Mouse (Mus musculus) liver, postnatal 0 days (tissue): ENCODE data around the gene Ipo8. TPM values are rescaled to one million over a fixed set of nuclear protein-coding genes. Genes with fewer than 3 reads are reported as not detected.

Experiments used
- ATAC-seq: fragments of 200-750 bp; cut with Nextera tagmentation; 2 replicates; pipeline ENCODE4 v1.8.0; 2017; ENCODE audit warnings: mild to moderate bottlenecking, moderate library complexity
- DNase-seq: peaks from one replicate; pipeline ENCODE4 v3.0.0-alpha.2; 2016
- H3K27ac ChIP-seq: fragments of 300-500 bp; sonication (generic); 2 replicates; pipeline ENCODE4 v1.5.1; 2014; ENCODE audit warnings: antibody characterized with exemption, moderate library complexity, mild to moderate bottlenecking, low read depth
- H3K27me3 ChIP-seq: fragments of 300-500 bp; sonication (generic); 2 replicates; pipeline ENCODE4 v1.6.1; 2014; ENCODE audit warnings: low read length, control low read depth, mixed read lengths; ENCODE audit not compliant: insufficient read depth
- H3K36me3 ChIP-seq: fragments of 300-500 bp; sonication (generic); replicated peaks from 2 replicates; pipeline ENCODE4 v1.6.1; 2014; ENCODE audit warnings: mild to moderate bottlenecking, control low read depth, low read length, moderate library complexity, mixed read lengths; ENCODE audit not compliant: insufficient read depth
- H3K4me1 ChIP-seq: fragments of 300-500 bp; sonication (generic); 2 replicates; pipeline ENCODE4 v1.6.1; 2014; ENCODE audit warnings: antibody characterized with exemption, mild to moderate bottlenecking, control low read depth; ENCODE audit not compliant: insufficient read depth
- H3K4me2 ChIP-seq: fragments of 300-500 bp; sonication (generic); 2 replicates; pipeline ENCODE4 v1.6.1; 2014; ENCODE audit warnings: low read depth, mild to moderate bottlenecking, low read length, moderate library complexity, mixed read lengths
- H3K4me3 ChIP-seq: fragments of 300-500 bp; sonication (generic); 2 replicates; pipeline ENCODE4 v1.5.1; 2014; ENCODE audit warnings: low read depth, low read length
- H3K9ac ChIP-seq: fragments of 300-500 bp; sonication (generic); replicated peaks from 2 replicates; pipeline ENCODE4 v1.6.1; 2014; ENCODE audit warnings: mild to moderate bottlenecking, moderate library complexity
- H3K9me3 ChIP-seq: fragments of 300-500 bp; sonication (generic); 2 replicates; pipeline ENCODE4 v1.6.1; 2016; ENCODE audit warnings: mild to moderate bottlenecking, control low read depth, low read length, mixed read lengths
- CTCF ChIP-seq: sonication (generic); IDR thresholded peaks from 2 replicates; pipeline ENCODE4 v1.5.1; 2016; ENCODE audit warnings: antibody characterized with exemption, low read depth
- EP300 ChIP-seq: IDR thresholded peaks from 2 replicates; pipeline ENCODE4 v1.6.1; 2016; ENCODE audit warnings: antibody characterized with exemption, low read depth, mild to moderate bottlenecking
- WGBS: fragments of 180-500 bp; shearing (Covaris S2); extraction: QIAGEN DNeasy Blood & Tissue Kit; methylation state at CpG from one replicate; pipeline ENCODE4 v1.1.7; 2014; ENCODE audit not compliant: insufficient replicate concordance; 5-methylcytosine and 5-hydroxymethylcytosine counted together
- polyA plus RNA-seq: library from polyadenylated mRNA; unstranded; fragments of >200 nt; fragmentation: Nextera tagmentation; extraction: Ambion mirVana; gene quantifications from 2 replicates; pipeline ENCODE4 v1.2.1, GENCODE M21; 2015

The Ipo8 gene
- 6.1 and 7.4 TPM in 2 replicates for polyA plus RNA-seq

GRCm38 (mm10) chr6:148830748-148831727 lies at the start of gene Ipo8:
TSS of gene Ipo8 (minus strand) at chr6:148831467.
- Histone ChIP-seq H3K27me3 (no peaks in the 10 kb centered on the region), H3K4me2 (peak within 1 kb of the TSS; percentile 90), H3K36me3 (no peaks in the 10 kb centered on the region), H3K4me3 (peak within 1 kb of the TSS; percentile 75), H3K27ac (peak within 1 kb of the TSS; percentile 37), H3K9ac (peak within 1 kb of the TSS; percentile 66), H3K9me3 (no peaks in the 10 kb centered on the region), H3K4me1 (peaks cover 8% of the 10 kb centered on the region)
- TF ChIP-seq EP300 (no peak), CTCF (peak; percentile 32; the same call in 1 of the 2 replicates)
- under 1% methylated on average over 45 of the region's 47 CpGs for WGBS
- ATAC-seq (peak; percentile 98), DNase-seq (peak; percentile 89)

DNA sequence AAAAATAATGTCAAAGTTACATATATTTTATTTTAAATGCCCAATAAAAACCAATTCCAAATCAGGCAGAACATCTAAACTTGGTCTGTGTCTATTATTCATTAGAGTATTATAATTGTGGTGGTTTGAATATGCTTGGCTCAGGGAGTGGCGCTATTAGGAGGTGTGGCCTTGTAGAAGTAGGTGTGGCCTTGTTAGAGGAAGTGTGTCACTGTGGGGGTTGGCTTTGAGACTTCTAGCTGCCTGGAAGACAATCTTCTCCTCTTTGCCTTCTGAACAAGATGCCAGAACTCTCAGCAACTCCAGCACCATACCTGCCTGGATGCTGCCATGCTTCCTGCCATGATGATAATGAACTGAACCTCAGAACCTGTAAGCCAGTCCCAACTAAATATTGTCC lies 42.6 kb upstream of the Ipo8 start:
- ATAC-seq = no peak
- no peak for DNase-seq
- no peak for TF ChIP-seq EP300
- TF ChIP-seq CTCF = no peak
- no peak overlapping the region for H3K27ac ChIP-seq
- H3K27me3 ChIP-seq = no peaks in the 10 kb centered on the region
- no peak overlapping the region for H3K9ac ChIP-seq
- no peaks in the 10 kb centered on the region for H3K9me3 ChIP-seq
- WGBS = 84% methylated on average over 1 of the region's 1 CpGs
- no peak overlapping the region for H3K4me2 ChIP-seq
- no peak overlapping the region for H3K4me3 ChIP-seq
- H3K36me3 ChIP-seq = no peaks in the 10 kb centered on the region
- no peaks in the 10 kb centered on the region for H3K4me1 ChIP-seq

- no peaks in the 10 kb centered on the region for H3K4me1 ChIP-seq
- no peak overlapping the region for H3K27ac ChIP-seq
- H3K9ac ChIP-seq = no peak overlapping the region
- DNase-seq = no peak
- no peak overlapping the region for H3K4me2 ChIP-seq
- TF ChIP-seq CTCF = no peak
- no peak for TF ChIP-seq EP300
- no peak for ATAC-seq
- H3K4me3 ChIP-seq = no peak overlapping the region
- no peaks in the 10 kb centered on the region for H3K9me3 ChIP-seq
- no peaks in the 10 kb centered on the region for H3K27me3 ChIP-seq
- H3K36me3 ChIP-seq = no peaks in the 10 kb centered on the region
Observed at GRCm38 (mm10) chr6:148845629-148846028, 14.4 kb upstream of the Ipo8 start.

DNA sequence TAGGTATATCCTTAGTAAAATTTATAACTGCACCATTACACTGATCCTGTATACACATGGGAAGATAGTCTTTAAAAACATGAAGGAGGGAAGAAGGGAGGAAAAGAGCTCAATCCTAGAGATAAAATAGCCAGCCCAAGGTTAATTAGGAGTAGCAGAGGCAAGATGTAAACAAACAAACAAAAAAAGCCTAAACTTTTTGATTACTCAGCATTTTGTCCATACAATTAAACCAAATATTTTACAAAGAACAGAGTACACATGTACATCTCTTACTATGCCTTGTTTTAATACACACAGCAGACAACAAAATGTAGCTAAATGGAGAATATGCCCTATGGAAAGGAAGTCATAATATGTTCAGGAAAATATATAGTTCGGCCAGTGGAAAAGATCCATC lies 10.5 kb upstream of the Ipo8 start:
- Histone ChIP-seq H3K36me3 (no peaks in the 10 kb centered on the region), H3K9me3 (no peaks in the 10 kb centered on the region), H3K4me3 (no peak overlapping the region), H3K4me2 (no peak overlapping the region), H3K4me1 (no peaks in the 10 kb centered on the region), H3K27me3 (no peaks in the 10 kb centered on the region), H3K27ac (no peak overlapping the region), H3K9ac (no peak overlapping the region)
- DNase-seq (no peak), ATAC-seq (no peak)
- 92% methylated on average over 1 of the region's 1 CpGs for WGBS
- no peak for TF ChIP-seq EP300
- TF ChIP-seq CTCF = no peak

DNA sequence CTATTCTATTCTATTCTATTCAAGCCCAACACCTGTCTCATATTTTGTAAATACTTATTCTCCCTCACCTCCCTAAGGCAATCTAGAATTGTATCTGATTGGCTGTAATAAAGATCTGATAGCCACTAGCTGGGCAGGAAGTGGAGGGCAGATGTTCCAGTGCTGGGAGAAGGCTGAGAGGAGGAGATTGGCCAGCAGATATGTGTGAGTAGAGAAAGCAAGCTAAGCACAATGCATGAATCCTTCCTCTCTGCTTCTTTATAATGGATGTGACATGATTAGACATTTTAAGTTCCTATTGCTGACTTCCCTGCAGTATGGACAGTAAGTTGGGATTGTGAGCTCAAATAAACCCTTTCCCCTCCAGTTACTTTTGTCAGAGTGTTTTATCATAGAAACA lies 7.2 kb upstream of the Ipo8 start:
- H3K4me1 ChIP-seq = no peaks in the 10 kb centered on the region
- H3K27ac ChIP-seq = no peak overlapping the region
- DNase-seq (no peak), ATAC-seq (no peak)
- TF ChIP-seq CTCF = no peak
- TF ChIP-seq EP300 = no peak
- H3K9me3 ChIP-seq = no peaks in the 10 kb centered on the region
- H3K4me2 ChIP-seq = no peak overlapping the region
- no peak overlapping the region for H3K4me3 ChIP-seq
- H3K9ac ChIP-seq = no peak overlapping the region
- H3K36me3 ChIP-seq = no peaks in the 10 kb centered on the region
- H3K27me3 ChIP-seq = no peaks in the 10 kb centered on the region

GRCm38 (mm10) chr6:148831728-148832121 lies 458 bp upstream of the Ipo8 start:
- DNase-seq (no peak), ATAC-seq (no peak)
- Histone ChIP-seq H3K4me3 (peak overlapping the region; percentile 75), H3K9me3 (no peaks in the 10 kb centered on the region), H3K36me3 (no peaks in the 10 kb centered on the region), H3K27me3 (no peaks in the 10 kb centered on the region), H3K27ac (no peak overlapping the region), H3K4me2 (peak overlapping the region; percentile 90), H3K9ac (peak overlapping the region; percentile 66), H3K4me1 (peaks cover 8% of the 10 kb centered on the region)
- no peak for TF ChIP-seq CTCF
- TF ChIP-seq EP300 = no peak
- WGBS = 23% methylated on average over 3 of the region's 3 CpGs
